Mouse (Mus musculus): Measurements from ENCODE around the gene Reg3d.
"Not testable (repeated sequence)": the region's sequence is repeated elsewhere in the genome, so short reads cannot be mapped to it uniquely, and the experiment has no call there.

The Reg3d gene

DNA sequence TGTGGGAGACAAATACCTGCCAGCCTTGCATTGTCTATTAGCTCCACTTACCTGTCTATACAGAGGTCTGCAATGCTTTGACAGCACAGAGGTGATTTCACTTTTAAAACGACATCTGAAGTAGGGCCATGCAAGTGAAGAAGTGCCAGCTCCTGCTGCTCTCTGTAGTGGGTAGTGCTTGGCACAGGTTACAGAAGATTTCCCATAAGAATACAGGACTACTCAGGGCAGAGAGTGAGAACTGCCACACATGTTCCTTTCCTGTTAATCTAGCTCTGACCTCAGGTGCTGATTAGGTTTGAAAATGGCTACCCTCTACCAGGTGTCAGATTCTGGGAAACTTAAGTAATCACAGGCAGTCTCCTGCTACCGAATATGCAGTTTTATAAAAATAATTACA is at the start of gene Reg3d:
Gene Reg3d, minus strand, starts transcription at position 101 of the 400 bp plus-strand sequence.
- DNase-seq = no peak

DNA sequence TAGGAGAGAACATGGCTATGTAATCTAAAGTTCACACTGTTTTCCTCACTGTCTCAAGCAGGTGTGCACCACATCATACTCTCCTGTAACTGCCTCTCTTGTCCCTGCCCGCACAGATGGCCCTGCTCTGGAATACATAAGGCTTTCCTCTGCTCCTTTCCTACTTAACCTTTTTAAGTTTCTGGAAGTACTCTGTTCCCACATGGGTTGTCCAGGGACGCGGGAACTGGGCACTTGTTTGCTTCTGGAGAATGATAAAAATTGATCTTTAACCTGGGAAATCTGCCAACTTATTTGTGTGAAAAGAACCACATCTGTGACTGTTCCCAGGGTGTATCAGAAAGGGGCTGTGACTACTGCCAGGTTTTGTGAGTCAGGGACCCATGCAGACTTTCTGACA is 46.8 kb upstream of the Reg3d start:
- no peak for DNase-seq

DNA sequence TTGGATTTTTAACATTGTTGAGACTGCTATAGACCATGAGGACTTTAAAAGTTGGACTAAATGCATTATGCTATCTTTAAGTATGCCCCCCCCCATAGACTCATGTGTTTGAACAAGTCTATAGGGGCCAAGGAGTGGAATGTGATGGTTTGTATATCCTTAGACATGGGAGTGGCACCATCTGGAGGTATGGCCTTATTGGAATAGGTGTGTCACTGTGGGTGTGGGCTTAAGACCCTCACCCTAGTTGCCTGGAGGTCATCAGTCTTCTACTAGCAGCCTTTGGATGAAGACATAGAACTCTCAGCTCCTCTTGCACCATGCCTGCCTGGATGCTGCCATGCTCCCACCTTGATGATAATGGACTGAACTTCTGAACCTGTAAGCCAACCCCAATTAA is 43.7 kb upstream of the Reg3d start, which contains the start of gene Reg1:
Gene Reg1, plus strand, starts transcription at position 301 of the 400 bp plus-strand sequence.
- DNase-seq = not testable (repeated sequence)

DNA sequence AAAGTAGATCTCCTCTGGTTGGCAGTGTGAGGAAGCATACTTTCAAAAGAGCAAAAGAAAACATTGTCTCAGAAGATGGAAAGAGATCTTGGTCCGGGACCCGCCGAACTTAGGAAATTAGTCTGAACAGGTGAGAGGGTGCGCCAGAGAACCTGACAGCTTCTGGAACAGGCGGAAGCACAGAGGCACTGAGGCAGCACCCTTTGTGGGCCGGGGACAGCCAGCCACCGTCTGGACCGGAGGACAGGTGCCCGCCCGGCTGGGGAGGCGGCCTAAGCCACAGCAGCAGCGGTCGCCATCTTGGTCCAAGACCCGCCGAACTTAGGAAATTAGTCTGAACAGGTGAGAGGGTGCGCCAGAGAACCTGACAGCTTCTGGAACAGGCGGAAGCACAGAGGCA is 16.7 kb upstream of the Reg3d start, which contains the start of gene Reg2:
Gene Reg2, plus strand, starts transcription at position 301 of the 400 bp plus-strand sequence.
- not testable (repeated sequence) for DNase-seq

DNA sequence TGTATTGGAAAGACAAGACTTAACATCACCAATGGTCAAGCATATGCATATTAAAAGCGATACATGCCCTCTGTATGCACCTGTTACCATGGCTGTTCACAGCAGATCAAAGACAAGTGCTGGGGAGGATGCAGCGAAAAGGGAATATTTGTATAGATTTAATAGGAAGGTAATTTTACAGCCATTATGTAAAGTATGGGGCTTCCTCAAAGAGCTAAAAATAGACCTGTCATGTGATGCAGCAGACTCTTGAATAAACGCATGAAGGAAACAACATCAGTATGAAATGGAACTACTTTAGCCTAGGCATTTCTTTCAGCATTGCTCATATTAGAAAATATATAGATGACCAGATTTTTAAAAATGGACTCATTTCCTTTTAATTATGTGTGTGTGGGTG is 6.9 kb upstream of the Reg3d start:
- DNase-seq = no peak

DNA sequence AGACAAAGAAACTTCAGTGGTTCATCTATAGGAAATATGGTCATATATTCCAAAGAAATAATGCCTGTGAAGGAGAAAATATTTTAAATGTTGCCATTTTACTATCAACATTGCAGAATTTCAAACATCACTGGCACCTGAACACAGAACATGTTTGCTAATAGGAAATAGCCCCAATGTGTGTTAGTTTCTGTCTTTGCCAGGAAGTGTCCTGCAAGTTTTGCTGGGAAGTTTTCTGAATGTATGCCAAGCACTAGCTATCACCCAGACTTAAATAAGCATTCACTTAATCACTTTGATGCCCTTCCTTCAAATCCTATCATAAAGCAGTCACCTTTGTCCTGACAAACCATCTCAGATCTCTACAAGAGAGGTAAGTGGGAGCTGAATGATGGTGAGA is 1.7 kb upstream of the Reg3d start, which contains the start of gene Reg3a:
Gene Reg3a, plus strand, starts transcription at position 301 of the 400 bp plus-strand sequence.
- DNase-seq = no peak

DNA sequence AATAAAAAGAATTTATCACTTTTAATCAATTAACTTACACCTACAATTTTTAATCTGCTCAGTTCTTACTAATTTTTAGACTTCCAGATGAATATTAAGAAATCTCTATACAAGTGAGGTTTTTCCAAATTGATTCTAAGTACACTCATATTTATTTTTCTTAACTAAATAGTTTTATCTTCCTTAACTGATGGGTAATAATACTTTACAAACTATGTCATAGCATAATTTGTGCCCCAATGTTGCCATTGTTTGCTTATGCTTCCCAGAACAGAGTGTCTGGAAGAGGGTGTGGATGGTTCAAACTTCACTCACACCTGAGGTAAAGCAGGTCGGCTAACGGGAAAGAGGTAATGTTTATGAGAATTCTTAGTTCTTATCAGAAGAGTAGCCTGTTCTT is 8.3 kb downstream of the Reg3d start, which contains the start of gene Reg3b:
Gene Reg3b, plus strand, starts transcription at position 301 of the 400 bp plus-strand sequence.
- DNase-seq = no peak

DNA sequence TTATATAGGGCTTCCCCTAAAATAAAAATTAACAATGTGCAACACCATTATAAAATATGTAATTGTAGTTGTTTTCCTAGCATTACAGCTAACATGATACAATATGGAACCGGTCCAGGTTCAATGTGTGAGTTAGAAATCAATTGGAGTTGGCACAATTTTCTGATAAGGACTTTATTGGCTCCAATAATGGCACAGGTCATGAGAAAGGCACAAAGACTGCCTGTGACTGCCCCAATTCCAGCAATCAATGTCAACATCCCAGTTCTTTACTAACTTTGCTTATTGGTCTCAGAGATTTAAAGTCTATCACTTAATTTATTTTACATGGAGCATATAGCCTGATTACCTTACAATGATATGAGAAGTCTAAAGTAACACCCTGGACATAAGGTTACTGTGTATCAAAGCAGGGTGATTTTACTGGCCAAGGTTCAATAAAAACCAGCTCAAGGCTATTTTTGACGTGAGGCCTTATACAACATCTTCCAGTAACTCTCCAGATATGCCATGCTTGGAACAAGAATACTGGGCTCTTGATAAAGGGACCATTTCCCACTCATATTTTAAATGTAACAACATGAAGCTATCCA is 16.6 kb downstream of the Reg3d start:
- DNase-seq = no peak

DNA sequence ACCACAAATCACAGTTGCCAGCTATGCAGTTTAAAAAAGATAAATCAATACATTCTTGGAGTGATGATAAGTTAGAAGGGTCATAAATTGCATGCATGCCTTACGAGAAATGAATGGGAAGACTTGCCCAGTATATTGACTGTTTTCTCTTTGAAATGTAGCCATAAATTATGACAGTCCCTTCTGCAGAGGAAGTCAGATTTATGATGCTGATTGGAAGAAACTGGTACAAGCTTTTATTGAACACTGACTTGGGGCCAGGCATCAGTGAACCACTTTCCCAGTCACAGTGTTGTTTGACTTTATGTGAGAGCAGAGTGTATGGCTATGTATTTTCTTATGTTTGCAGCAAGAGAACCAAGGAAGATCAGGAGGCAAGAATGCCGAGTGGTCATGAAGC is 37.0 kb downstream of the Reg3d start:
- no peak for DNase-seq

DNA sequence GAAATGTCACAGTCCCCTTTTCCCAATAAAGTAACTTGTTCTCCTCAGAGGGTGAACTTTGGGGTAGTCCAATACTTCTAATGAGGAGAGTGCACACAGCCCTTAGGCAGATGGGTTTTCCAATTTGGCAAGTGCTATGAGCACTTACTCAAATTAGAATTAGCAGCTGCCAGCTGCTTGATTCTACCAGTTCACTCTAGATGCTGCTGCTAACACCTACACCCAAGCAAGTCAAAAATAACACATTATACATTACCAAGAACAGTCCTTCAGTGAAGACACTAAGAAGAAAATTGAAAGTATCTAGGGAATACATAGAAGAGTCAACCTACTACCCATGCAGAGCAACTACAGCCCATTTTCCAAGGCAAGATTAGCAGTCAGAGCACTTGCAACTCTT is 38.4 kb downstream of the Reg3d start:
- DNase-seq = no peak

DNA sequence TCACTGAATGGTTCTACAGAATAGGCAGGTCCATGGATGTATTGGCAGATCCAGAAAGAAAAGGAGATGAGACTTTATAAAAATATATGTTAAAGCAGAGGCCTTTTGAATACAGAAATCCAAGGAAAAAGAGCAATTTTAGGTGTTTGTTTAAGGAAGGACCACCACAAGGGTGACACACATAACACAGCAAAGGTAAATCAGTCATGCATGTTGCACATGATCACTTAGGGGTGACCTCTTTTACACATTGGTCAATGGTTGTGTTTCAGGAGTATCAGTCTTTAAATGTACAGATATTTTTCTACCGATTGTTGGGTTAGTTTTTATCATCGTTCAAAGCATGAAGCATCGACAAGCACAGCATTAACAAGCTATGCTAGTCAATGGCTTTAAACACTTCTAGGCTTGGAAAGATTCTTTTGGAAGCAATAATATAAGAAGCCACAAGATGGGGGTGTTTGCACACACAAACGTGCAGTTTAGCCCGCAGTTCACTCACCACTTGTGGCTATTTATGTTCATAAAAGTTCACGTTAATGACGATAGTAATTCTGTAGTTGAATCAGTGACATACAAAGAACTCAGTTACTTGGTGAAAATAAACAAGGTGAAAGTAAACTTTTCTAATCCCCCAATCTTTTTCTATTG is 46.6 kb downstream of the Reg3d start:
- DNase-seq = no peak

DNA sequence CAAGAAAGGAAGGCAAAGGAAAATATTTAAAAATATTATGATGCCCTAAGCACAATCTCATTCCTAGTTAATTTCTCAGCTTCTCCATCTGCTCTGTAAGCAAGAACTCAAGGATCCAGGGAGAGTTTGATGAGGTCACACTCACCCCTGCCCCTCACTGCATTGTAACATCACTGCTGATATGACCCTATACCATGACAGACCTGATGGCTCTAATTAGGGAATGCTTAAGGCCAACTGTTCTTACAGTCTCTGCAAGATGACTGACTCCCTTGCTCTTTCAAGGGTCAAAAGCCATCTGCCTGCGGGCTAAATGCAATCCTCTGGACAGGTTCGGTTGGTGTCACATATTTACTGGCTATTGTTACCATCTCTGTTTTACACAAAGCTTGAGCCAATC is 49.5 kb downstream of the Reg3d start:
- no peak for DNase-seq

DNA sequence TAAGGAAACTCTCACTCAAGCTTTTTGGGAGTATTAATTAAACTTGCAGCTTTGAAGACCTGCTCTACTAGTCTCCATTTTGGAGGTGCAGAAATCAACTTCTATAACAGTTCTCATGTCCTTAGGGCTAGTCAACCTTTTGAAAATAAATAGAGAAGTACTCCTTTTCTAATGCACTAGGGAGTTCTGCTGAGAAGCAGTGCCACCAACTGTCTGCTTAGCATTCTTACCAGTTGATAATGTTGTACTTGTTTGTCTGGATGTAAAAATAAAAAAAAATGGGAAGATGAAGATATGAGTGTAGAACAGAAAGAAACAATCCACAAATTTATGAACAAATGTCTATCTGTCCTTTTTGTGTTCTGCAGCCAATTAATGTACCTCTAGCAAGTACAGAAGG is 50.9 kb downstream of the Reg3d start:
- DNase-seq = no peak

All from kidney, adult 18-20 months (tissue).